Mouse (Mus musculus): ENCODE results near the gene Cpeb3. TPM values are rescaled to one million over a fixed set of nuclear protein-coding genes. Genes with fewer than 3 reads are reported as not detected.
A peak's percentile ranks its signal among the peaks of the same experiment; 100 is the strongest.
"Not testable (repeated sequence)": the region's sequence is repeated elsewhere in the genome, so short reads cannot be mapped to it uniquely, and the experiment has no call there.

Gene Cpeb3
- total RNA-seq, 2 experiments from 2014 or later: 42.5 to 42.8 TPM

DNA sequence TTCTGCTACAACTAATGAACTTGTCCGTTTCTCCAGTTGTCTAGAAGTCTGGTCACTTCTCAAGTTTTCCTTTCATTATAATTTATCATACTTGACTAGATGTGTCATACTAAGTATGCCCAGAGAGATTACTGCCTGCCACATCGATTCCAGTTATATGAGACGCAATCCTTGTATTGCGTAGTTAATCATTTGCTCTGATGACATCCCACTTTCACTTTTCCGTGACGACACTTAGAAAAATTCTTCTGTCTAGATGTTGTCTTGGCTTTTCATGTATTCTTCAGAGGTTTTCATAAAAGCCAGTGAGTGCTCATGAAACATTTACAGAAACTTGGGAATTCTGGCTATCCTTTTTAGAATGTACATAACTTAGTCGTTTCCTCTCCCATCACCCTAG, 585 bp upstream of the Cpeb3 start:
- ATAC-seq (replicated peaks; ENCODE audit: low FRiP score, poor library complexity, severe bottlenecking): 0 out of 2 replicates have a peak, but pooled peaks have one; percentile 12

DNA sequence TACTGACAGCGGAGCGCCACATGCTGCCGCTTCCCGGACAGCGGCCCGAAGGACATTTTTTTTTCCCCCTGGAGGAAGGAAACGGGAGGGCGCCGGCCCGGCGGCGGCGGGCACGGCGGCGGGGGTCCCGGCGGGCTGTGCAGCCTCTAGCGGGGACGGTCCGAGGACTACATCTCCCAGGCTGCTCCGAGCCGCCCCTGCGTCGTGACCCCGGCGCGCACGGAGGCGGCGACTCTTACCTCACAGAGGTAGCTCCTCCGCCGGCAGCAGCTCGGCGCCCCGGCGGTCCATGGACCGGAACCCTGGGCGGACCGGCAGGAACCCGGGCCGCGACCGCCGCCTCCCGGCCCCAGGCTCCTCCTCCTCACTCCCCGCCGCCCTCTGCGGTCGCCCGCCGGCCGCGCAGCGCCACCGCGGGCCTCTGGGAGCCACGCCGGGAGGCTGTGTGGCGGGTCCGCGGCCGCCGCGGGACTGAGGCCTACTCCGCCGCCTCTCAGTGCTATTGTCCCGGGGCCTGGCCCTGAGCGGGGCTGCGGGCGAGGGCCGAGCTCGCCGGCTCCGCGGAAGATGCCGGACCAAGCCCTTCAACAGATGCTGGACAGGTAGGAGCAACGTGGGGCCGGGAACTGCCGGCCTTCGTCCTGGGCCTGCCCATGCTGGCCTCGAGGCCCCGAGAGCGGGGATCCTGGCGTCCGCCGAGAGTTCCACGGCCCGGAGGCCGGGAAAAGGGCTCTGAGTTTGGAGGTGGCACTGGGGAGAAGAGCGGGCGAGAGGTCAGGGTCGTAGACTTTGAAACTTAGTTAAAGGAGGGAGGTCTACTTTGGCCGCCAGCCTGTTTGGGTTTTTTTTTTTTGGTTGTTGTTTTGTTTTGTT, 862 bp downstream of the Cpeb3 start, which contains the start of gene March5:
Gene March5 (plus strand): TSS at position 241 of the 873 bp plus-strand sequence.
- ATAC-seq (replicated peaks; ENCODE audit: low FRiP score, poor library complexity, severe bottlenecking): peak; percentile 76

DNA sequence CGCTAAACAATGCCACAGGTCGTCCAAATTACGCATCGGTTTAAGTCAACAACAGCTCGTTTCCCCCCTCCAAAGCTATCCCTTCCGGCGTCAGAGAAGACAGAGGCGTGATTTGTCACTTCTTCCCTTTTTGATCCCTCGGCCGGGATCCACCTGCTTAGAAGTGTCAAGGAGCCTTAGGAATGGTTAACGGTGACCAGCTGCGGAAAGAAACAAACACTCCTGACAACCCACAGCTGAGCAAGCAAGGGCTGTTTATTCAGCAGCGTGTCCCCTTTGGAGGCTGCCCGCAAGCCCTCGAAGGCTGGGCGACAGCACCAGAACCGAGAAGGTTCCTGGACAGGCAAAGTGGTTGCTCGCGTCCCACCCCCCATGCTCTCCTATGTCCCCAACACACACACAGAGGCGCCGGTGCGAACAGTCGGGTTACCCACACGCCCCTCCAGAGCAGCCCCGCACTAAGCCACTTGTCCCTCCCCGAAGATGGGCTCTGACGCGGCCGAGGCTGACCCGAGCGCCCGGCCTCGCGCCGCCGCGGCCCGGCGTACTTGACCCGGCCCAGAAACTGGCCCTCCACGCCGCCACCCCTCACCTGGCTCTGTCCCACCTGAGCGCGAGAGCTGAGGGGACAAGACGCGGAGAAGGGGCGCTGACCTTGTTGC, 1.6 kb downstream of the Cpeb3 start:
- ATAC-seq (replicated peaks; ENCODE audit: low FRiP score, poor library complexity, severe bottlenecking): peak; percentile 26

DNA sequence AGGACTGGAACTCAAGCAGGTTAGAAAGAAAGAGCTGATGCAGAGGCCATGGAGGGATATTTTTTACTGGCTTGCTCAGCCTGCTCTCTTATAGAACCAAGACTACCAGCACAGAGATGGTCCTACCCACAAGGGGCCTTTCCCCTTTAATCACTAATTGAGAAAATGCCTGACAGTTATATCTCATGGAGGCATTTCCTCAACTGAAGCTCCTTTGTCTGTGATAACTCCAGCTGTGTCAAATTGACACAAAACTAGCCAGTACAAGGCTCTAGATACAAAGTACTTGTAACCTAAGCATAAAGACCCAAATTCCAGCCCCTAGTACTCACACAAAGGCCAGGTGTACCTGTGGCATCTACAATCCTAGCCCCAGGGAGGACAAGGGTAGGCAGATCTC, 3.2 kb downstream of the Cpeb3 start:
- not testable (repeated sequence) for ATAC-seq (replicated peaks; ENCODE audit: low FRiP score, poor library complexity, severe bottlenecking)

DNA sequence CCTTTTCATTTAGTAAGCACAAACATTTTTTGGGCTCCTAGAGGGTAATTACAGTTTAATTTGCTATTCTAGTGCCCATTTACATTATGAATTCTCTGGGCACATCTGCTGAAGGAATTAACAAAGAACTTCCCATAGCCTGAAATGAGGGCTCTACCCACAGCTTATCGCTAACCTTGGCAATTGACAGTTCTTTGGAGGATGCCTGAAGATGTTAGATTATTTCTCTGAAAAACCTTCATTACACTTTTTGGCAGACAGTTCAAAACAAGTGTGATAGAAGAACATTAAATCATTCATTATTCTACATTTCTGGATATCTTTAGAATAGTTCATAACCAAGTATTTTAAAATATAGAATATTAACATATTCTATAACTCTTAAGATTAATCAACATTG, 5.0 kb downstream of the Cpeb3 start:
- no peak for ATAC-seq (replicated peaks; ENCODE audit: low FRiP score, poor library complexity, severe bottlenecking)

DNA sequence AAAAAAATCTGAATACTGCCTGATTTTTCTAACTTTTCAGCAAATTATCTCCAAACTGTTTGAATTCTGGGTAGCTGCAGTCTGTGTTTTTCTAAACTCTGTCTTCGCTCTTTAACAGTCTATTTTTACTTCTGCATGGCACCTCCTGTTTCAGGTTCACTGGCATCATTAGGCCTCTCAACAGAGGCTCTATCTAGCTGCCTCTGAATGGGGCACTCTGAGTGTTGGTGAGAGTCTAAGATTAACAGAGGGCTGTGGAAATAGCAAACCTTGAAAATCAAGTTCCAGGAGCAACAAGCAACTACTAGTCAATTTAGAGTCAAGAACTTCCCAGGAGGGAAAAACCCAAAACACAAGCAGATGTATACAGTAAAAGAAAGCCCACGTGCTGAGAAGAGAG, 8.5 kb downstream of the Cpeb3 start:
- ATAC-seq (replicated peaks; ENCODE audit: low FRiP score, poor library complexity, severe bottlenecking): no peak

DNA sequence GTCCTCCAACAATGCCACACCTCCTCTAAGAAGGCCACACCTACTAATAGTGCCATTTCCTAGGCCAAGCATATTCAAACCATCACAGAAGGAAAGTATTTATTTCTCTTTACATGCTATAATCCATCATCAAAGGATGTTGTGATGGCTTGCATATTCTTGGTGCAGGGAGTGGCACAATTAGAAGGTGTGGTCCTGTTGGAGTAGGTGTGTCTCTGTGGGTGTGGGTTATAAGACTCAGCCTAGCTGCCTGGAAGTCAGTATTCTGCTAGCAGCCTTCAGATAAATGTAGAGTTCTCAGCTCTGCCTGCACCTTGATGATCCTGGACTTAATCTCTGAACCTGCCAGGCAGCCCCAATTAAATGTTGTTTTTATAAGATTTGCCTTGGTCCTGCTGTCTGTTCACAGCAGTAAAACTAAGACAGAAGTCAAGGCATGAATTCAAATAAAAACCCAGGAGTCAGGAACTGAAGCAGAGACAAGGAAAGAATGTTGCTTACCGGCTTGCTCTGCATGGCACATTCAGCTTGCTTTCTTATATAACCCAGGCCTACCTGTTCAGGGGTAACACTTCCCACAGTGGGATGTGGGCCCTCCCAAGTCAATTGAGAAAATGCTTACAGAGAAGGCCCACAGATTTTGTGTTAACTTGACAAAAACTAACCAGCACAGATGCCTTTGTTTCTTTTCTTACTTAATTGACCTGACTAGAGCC, 10.1 kb downstream of the Cpeb3 start:
- peak; percentile 77 for ATAC-seq (replicated peaks; ENCODE audit: low FRiP score, poor library complexity, severe bottlenecking)

DNA sequence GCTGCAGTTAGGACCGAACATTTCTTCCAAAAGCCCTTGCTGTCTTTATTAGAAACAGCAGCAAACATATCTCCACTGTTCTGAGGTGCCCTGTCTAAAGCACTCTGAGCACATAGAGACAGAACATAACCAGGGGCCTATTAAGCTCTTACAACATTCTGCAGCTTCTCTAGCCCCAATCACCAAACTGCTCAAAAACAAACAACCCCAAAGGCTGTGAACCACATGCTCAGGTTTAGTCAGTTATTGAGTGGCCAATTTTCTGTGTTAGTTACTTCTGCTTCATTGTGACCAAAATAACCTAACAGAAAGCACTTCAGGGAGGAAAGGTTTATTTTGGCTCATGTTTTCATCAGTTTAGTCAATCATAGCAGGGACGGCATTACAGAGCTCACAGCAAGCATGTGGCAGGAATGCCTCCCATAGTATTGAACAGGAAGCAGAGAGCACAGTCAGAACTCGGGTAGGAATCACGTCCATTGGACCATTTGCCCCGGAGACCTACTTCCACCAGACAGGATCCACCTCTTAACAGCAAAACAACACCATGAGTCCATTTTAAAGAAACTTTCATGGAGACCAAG, 15.8 kb downstream of the Cpeb3 start:
- no peak for ATAC-seq (replicated peaks; ENCODE audit: low FRiP score, poor library complexity, severe bottlenecking)

DNA sequence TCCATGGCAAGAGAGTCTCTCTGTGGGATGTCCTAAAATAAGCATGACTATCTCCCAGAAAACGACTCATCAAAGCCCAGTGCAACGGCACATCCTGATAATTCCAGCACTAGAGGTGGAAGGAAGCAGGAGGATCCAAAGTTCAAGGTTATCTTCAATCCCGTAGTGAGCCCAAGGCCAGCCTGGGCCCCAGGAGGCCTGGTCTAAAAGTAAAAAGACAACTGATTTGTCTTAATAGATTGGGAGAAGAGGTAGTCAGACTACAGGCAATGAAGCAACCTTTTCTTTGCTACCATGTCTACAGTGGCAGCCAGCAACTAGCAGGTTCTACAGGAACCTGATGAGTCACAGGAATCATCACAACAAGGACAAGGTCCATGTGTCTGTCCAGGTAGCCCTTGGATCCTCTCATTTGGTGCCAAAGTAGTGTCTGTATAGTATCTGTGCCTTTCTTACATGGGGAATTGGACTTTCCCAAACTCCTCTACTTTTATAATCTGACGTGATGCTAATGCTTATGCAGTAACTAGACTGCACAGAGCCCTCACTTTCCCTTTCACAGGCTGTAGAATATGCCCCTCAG, 19.9 kb downstream of the Cpeb3 start:
- no peak for ATAC-seq (replicated peaks; ENCODE audit: low FRiP score, poor library complexity, severe bottlenecking)

DNA sequence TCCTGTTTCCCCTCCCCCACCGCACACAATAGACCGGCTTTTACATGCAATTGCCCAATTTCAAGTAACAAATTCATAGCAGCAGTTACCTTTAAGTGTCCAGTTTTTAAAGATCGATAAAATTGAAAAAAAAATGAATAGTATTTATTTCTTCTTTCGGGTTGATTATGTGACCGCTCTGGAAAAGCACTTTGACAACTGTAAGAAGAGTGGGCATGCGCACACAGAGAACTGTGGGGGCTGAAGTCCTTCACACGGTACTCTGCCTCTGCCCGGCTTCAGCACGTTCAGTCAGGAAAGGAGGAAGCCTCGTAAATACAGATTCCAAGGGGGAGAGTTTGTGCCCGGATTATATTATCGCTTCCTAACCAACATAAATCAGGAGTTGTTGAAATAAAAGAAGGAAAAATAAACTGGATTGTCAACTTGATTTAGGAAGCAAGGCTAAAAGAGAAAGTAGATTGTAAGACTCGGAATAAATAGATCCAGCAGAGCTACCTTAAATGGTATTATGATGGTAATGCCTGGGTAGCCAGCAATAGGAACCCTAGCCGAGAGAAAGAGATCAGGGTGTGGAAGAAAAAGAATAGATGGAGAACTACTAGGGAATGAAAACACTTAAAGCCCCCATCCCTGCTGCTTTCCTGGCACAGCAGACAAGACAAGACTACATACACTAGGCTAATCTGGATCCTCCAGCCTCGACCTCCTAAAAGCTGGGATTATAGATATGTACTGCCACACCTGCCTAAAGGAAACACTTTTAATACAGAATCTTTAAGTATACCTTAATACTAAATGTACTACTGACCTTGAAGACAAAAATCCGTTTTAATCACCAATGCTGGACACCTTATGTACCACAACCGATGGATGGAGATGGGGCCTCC, 30.3 kb downstream of the Cpeb3 start:
- ATAC-seq (replicated peaks; ENCODE audit: low FRiP score, poor library complexity, severe bottlenecking): peak; percentile 88

DNA sequence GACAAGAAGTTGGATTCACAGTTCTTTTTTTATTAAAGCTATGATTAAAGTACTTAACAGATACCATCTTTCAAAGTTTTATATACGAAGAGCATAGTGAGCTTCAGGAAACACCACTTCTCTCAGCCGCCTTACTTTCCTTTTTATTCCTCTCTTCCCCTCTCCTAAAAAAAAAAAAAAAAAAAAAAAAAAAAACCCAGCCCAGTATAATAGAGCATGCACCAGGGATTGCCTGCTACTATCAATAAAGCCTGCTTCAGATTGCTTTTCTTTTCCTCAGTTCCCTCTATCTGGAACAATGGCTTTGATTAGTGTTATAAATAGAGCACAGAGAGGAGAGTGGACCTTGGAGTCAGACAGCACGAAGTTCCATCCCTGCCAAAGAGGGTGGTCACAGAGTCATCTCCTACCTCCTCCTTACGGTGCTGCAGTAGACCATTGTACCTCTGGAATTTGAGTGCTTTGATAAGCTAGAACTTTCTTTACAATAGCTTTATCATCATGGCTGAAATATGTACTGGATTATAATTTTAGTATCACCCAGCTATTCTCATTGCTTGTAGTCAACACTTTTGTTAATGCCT, 31.4 kb downstream of the Cpeb3 start:
- ATAC-seq (replicated peaks; ENCODE audit: low FRiP score, poor library complexity, severe bottlenecking): no peak

DNA sequence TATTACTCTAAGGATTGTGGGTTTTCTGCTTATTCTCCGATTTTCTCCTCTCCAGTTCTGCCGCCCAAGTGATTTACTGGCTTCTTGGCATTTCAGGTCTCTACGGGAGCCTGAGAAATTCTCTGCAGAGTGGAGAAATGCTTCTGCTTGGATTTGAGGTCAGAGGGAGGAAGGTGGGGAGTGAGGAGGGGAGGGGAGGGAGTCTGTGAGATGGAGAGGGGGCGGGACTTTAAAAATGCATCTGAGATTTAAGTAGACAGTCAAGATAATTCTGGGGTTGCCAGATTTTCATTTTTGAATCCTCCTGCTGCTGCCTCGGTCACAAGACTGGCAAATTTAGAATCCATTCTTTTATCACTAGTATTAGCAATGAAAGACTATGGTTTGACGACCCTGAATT, 32.5 kb downstream of the Cpeb3 start:
- no peak for ATAC-seq (replicated peaks; ENCODE audit: low FRiP score, poor library complexity, severe bottlenecking)

DNA sequence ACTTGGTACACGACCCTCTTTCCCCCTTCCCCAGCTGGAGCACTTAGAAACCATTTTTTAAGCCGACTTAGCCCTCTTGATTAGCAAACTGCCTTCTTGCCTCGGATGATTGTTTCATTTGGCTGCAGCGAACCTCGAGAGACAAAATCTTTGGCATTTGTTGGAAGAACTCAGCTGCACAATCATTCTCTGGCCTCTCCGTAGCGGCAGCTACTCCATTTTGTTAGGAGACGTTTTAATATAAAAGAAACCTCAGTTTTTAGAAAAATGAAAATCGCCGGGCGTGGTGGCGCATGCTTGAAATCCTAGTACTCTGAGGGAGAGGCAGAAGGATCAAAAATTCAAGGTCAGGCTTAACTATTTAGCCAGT, 33.0 kb downstream of the Cpeb3 start:
- no peak for ATAC-seq (replicated peaks; ENCODE audit: low FRiP score, poor library complexity, severe bottlenecking)

DNA sequence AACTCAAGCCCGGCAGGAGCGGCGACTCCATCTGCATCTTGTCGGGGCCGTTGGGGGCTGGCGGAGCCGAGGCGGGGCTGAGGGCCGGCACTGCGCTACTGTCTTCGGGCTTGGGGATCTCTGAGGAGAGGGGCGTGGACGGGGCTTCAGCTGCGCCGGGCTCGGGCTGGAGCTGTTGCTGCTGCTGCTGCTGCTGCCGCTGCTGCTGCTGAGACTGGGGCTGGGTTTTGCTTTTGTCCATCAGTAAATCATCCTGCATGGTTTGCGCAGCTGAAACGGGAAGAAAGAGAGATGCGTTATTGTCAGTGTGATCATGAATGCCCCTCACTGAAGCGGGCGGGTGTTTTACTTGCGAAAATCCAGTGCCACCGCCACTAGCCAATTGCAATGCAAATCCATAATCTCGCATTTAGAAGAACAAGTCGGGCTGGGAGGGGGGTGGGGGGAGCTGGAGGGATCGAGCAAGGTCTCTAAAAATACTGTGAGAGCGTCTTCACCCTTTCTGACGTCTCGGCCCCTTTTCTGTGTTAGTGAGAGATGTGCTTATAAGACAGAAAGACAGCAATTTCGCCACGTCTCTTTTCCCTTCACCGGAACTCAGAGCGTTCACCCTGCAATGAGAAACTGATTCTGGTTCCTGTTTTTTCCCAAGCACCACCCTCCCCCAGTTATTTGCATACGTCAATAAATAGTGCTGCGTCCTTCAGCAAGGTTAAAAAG, 33.5 kb downstream of the Cpeb3 start:
- no peak for ATAC-seq (replicated peaks; ENCODE audit: low FRiP score, poor library complexity, severe bottlenecking)

DNA sequence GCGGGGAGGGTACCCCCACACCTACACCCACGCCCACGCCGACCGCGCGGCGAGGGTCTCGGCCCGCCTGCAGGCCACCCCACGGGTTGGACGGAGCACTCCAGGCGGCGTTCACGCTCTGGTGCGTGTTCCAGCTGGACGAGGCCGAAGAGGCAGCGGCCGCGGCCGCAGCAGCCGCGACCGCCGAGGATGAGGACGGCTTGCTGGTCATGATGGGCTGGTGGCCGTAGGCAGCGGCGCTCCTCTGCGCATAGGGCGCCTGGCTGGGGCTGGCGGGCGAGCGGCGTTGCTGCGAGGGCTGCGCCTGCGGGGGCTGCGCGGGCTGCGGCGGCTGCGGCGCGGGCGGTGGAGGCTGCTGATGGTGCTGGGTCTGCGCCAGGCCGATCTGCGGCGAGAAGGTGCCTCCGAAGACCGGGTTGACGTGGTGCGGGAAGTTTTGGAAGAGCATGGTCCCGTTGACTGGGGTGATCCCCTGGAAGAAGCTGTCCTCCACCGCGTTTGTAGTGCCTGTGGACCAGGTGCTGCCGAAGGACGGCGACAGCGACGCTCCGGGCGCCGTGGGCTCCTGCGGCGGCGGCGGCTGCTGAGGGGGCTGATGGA, 34.2 kb downstream of the Cpeb3 start:
- no peak for ATAC-seq (replicated peaks; ENCODE audit: low FRiP score, poor library complexity, severe bottlenecking)

DNA sequence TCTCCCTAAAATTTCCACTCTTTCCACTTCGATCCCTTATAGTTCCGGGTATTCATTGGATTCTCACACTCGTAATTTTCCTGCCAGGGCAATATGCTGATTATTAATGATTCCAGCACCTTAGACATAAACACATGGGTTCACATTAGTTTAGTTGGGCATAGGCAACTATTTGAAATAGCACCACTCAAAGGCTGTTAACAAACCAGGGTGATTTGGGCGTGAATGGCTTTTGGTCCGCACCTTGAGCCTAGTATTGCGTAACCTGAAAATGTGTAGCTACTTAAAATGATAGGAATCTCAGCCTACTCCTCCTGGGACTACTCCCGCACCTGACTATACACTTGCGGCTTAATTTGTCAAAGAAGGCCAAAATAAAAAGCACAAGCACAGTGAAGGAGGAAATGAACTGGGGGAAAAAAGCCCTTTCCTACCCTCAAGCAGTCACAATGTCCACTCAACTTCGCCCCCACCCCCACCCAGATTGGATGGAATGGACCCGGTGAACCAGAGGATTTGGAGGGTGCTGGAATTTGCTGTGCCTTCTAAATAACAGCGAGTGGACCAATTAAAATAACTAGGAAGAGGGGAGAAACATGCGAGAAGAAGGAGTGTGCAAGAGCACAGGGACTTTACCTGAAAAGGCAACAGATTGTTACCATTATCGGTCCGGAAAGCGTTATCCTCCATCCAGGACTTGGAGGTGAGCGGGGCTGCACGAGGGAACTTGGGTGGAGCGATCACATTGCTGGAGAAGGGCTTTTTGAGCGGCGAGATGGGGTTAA, 34.9 kb downstream of the Cpeb3 start:
- ATAC-seq (replicated peaks; ENCODE audit: low FRiP score, poor library complexity, severe bottlenecking): no peak
